Mouse (Mus musculus) left cerebral cortex, postnatal 25 days (tissue): ENCODE measurements at regions not wholly inside any gene's neighbourhood (a gene's known extent, or its start where the extent isn't known, plus 50 kb on each side); places are given as distances from the start of the nearest gene placed in this dataset.

Source experiments
- DNase-seq, 2 experiments: peaks; one replicate each; pipeline ENCODE4 v3.0.0; 2022; ENCODE audit warnings: low spot score in 2 of 2, mixed read lengths in 1 of 2
- intact Hi-C: fragments of 180-260 bp; cut with DNase I; formaldehyde crosslinking; loops from one replicate; pipeline ENCODE4 v1.15.1; 2025

GRCm38 (mm10) chr1:75678279-75678678, 132.2 kb downstream of the Slc4a3 start:
- DNase-seq: no peak
- intact Hi-C loops: loop anchor here (10.0 kb wide), 1 partner anchor 807 kb away; no protein-coding TSS in a partner anchor

DNA sequence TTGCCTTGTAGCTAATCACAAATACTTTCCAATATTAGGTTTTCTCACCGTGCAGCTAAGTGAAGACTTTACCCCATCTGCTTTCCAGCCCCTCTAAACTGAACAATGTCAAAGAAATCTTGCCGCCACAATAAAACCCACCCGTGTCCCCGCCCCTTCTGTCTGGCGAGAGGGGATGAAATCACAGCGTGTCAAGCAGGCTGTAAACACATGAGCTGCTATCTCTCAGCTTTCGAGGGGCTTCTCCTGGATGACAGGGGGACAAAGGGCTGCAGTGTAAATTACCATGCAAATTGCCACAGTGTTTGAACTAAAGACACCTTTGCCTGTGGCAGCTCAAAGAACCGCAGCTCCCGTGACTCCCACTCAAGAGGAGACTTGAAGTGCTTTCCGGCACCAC, 134.3 kb downstream of the Slc4a3 start:
- DNase-seq: no peak
- intact Hi-C loops: no loop called here

- intact Hi-C loops: no loop called here
- DNase-seq: no peak
Measured at GRCm38 (mm10) chr1:75681913-75682312, 135.8 kb downstream of the Slc4a3 start.

- intact Hi-C loops: no loop called here
- DNase-seq: peak in 1 of 2 experiments; percentile 22
Measured at GRCm38 (mm10) chr1:75692781-75693180, 146.7 kb downstream of the Slc4a3 start.

GRCm38 (mm10) chr1:75693231-75693914, 147.3 kb downstream of the Slc4a3 start:
- intact Hi-C loops: no loop called here
- no peak for DNase-seq

DNA sequence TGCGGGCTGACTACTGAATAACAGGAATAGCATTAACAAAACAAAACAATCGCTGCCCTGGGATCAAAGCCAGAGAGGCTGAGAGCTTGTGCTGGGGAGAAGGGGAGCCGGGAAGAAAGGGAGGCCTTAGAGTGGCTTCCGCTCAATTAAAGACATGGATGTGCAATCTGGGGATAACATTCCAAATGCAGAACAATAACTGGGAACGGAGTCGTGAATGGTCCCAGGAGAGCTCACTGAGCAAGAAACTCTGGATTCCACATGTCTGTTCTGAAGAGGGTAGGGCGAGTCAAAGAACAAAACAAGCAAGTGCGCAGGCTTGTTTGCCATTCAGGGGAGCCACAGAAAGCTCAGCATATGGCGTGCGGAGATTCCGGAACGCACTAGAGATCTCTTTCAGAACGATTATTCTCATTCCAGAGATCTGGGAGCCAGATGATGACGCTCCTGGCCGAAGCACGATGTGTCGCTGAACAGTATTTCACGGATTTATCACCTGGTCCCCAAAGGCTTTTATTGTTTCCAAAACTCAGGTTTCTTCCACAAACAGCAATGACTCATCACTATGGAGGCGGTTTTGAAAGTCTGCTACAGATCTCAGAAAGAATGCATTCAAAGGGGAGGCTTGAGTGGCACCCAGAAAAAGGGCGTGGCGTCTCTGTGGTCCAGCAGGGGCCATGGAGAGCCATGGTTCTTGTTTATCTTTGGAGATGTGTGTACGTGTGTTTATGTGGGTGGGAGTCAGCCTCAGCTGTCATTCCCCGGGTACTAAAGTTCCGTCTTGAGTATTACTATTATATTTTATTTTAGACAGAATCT, 159.0 kb downstream of the Slc4a3 start:
- DNase-seq: peak; percentile 20 to 59
- intact Hi-C loops: no loop called here

- intact Hi-C loops: no loop called here
- no peak for DNase-seq
Measured at GRCm38 (mm10) chr1:75706126-75706525, 160.1 kb downstream of the Slc4a3 start.

DNA sequence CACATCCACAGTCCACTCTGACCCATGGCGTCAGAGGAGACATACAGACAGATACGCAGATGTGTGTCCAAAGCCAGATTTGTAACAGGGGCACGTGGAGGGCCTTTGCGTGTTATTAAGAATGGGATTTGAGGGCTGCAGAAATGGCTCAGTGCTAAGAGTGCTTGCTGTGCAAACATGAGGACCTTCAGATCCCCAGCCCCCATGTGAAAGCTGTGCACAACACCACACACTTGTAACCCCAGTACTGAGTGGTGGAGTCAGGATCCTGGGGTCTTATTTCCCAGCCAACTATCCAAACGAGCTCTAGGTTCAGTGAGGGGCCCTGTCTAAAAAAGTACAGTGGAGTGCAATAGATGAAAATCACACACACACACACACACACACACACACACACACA, 177.4 kb downstream of the Slc4a3 start:
- intact Hi-C loops: no loop called here
- no peak for DNase-seq

DNA sequence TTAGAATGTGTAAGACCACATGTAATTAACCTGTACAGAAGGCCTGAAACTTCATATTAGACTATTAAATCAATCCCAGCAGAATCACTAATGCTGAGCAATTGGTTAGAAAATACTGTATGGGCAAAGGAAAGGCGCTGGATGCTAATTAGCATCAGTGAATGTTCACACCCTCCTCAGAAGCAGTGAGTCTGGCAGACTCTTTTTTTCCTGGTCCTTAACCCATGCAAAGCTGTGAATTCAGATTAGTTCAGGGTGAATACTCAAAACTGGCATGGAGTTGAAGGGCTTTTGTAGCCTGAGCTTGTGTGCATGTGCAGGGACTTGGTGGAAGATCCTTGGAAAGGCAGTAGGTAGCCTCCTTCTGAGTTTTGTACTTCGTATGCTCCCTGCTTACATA, 179.3 kb downstream of the Slc4a3 start:
- intact Hi-C loops: no loop called here
- DNase-seq: no peak

- intact Hi-C loops: no loop called here
- peak; percentile 25 to 74 for DNase-seq
Measured at GRCm38 (mm10) chr1:75728859-75729258, 182.8 kb downstream of the Slc4a3 start.

DNA sequence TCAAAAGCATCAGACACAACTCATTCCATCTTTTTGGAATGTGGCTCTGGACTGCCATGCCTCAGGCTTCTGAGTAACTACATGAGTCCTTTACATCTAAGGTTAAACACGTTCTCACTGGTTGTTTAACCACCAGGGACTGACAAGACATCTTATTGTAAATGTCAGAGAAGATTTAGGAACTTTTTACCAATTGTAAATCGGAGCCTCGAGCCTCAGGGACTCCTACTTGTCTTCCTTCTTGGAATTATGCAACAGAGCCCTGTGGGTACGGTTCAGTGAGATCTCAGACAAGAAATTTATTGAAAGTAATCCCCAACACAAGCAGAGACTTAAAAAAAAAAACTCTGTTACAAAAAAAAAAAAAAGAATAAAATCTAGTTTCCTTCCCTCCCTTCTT, 187.7 kb downstream of the Slc4a3 start:
- intact Hi-C loops: no loop called here
- no peak for DNase-seq

GRCm38 (mm10) chr1:75738651-75739050, 192.6 kb downstream of the Slc4a3 start:
- DNase-seq: peak in 1 of 2 experiments; percentile 12
- intact Hi-C loops: no loop called here

- intact Hi-C loops: no loop called here
- DNase-seq: peak; percentile 4 to 12
Measured at GRCm38 (mm10) chr1:75749665-75750221, 203.7 kb downstream of the Slc4a3 start.

DNA sequence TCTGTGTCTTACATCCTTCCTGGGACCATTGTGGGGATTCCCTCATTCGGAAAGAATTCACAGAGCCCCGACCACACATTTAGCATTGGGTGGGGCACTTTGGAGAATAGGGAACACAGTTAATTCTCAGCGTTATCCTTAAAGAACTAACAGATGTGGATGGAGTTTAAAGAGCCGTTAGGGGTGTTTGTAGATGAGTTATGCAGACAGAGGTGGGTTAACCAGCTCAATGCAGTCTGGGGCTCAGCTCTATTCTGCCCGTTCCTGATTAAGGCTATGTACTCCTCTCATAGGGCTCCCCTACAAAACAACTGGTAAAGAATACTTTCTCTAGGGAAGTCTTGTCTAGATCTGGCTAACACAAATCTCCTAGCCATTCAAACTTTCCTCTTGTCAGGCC, 226.1 kb downstream of the Slc4a3 start:
- no peak for DNase-seq
- intact Hi-C loops: no loop called here

GRCm38 (mm10) chr1:75773014-75773413, 226.9 kb downstream of the Slc4a3 start:
- intact Hi-C loops: no loop called here
- no peak for DNase-seq

DNA sequence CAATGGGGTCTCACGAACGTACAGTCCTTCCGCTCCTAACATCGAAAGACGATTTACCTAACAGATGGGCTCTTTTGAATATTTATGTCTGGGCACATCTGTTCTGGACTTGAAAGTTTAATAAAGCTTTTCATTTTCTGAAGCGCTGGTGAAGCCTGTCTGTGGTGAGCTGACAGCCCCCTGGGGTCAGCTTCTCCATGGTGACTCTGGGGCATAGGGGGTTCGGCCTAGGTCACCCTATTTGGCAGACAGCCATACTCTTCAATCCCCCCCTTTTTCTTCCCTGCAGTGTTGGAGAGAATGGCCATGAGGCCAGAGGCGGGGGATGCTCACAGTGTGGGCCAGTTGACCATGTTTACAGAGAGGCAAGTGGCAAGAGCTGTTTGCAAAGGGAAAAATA, 232.8 kb downstream of the Slc4a3 start:
- intact Hi-C loops: no loop called here
- no peak for DNase-seq

DNA sequence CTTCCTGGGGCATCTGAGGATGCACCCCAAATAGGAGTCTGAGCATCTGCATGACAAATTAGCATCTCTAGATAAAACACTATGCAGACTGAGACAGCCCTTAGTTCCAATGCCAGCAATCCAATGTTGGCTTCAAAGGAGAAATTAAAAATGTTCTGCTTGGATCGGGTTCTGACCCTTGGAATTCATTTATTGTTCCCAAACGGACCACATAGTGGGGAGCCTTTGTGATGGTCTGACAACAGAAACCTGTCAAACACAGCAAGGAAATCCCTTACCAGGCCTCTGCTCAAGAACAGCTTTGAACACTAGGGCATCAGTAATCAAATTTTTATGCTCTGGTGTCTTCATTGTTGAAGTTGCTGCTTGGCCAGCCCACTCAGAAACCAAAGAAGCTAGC, 237.1 kb downstream of the Slc4a3 start:
- DNase-seq: no peak
- intact Hi-C loops: no loop called here

GRCm38 (mm10) chr1:75786173-75786820, 240.2 kb downstream of the Slc4a3 start:
- DNase-seq: no peak
- intact Hi-C loops: no loop called here

DNA sequence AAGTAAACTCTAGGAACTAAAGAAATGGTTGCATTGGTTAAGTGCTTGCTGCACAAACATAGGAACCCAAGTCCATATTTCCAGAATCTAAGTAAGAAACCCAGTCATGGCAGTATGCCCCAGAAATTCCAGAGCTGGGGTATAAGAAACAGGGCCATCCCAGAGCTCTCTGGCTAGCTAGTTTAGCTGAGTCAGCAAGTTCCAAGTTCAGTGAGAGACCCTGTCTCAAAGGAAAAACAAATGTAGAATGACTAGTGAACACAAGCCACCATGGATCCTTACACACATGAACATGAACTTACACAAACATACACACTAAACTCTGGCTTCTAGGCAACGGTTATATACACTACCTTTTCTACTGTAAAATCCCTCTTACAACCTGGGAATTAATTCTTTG, 245.4 kb downstream of the Slc4a3 start:
- intact Hi-C loops: no loop called here
- DNase-seq: no peak

DNA sequence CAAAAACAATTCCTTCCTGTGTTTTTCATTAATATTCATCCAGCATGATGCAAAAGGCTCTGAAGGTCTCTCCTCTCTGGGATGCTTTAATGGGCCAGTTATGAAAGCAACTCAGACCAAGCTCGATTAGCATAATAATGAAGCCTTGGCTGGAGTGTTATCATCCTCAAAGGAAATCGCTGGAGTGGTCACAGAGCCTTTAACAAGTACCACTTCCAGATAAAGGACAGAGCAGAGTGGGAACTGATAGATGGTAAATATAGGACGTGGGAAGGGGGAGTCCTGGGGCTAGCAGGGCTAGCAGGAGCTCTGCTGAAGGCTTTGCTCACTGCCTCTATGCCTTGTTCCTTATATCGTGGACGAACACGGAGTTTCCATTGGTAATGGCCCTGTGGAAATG, 251.7 kb downstream of the Slc4a3 start:
- no peak for DNase-seq
- intact Hi-C loops: no loop called here
